In genomic region chr4:135353794-135354450, GRCm38 (mm10) we compare ENCODE assay signal across 1 mouse cellular context.
A peak's percentile ranks its signal among the peaks of the same experiment; 100 is the strongest.
TF ChIP-seq lines count a peak whose summit lies in the region.

No protein-coding gene starts in this region.

TF ChIP-seq in MEL, 35 proteins besides CTCF, POLR2A, EP300 and RAD21 (continued from another document):
- peak; percentile 94; the same call in 1 of the 2 replicates for TF ChIP-seq CHD1 (IDR thresholded peaks at IDR 0.05; ENCODE audit: low read depth, low read length)
- TF ChIP-seq ZNF384 (IDR thresholded peaks at IDR 0.05; ENCODE audit: low read depth, low read length) = peak; percentile 36
TF ChIP-seq in MEL: peak in this region for 10.
